Mouse (Mus musculus) cerebellum, adult 2 months (tissue): ENCODE results near the gene Cntnap2.

ENCODE experiments used
- CTCF ChIP-seq: fragments of 200-500 bp; IDR thresholded peaks from 2 replicates; pipeline ENCODE4 v1.5.1; 2011; ENCODE audit warnings: low read depth, mild to moderate bottlenecking, control low read depth, low read length, moderate library complexity, borderline replicate concordance; ENCODE audit not compliant: insufficient read depth
- POLR2A ChIP-seq: fragments of 200-500 bp; IDR thresholded peaks from 2 replicates; pipeline ENCODE4 v1.6.1; 2011; ENCODE audit warnings: low read length, control low read depth, borderline replicate concordance; ENCODE audit not compliant: insufficient read depth

DNA sequence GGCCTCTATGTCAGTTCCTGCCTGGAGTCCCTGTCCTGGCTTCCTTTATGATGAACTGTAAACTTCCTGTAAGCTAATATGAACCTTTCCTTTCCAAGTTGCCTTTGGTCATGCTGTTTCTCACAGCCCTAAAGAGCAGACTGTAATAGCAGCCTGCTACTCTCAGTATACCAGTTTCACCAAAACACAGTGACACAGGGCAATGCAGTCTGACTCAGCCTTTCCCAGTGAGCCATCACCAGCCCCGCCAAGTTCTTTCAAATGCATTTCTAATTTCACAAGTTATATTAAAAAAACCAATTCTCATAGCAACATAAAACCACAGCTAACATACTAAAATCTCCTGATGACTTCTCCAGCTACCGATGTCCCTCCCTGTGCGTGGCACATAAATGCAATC, 2285.5 kb downstream of the Cntnap2 start:
- TF ChIP-seq POLR2A (no peak), CTCF (no peak)
